Mouse (Mus musculus): ENCODE measurements around the gene Emp3. TPM values are rescaled to one million over a fixed set of nuclear protein-coding genes. Genes with fewer than 3 reads are reported as not detected.

The Emp3 gene
- 777 TPM for polyA plus RNA-seq (2017; shearing (Covaris generic))

GRCm38 (mm10) chr7:45921242-45921621, at the start of gene Emp3:
Gene Emp3, minus strand, starts transcription at chr7:45921404.

DNA sequence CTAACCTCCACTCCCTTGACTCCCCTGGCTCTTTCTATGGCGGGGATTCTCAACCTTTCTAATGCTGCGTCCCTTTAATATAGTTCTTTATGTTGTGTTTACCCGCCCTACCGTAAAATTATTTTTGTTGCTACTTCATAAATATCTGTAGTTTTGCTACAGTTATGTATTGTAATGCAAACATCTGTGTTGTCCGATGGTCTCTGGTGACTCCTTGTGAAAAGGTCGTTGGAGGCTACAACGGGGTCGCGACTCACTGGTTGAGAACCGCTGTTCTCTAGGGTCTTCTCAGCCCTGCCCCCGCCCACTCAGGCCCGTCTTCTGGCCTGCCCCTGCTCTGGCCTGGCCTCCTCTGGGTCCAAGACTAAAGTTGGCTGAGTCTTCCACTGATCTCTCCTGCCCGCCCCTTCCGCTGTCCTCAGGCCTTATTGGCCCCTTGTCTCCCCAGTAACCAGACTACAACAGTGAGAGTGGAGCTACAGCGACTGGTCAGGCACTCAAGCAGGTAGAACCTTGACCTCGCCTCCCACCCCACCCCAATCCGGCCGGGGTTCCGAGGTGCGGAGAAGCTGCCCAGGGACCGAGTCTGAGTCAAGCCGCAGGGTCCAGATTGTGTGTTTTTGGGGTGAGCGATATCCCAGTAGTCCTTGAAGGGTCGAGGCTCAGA, 2.7 kb upstream of the Emp3 start, which contains the start of gene Ccdc114:
TSS of gene Ccdc114 (plus strand) at position 311 of the 667 bp plus-strand sequence.

DNA sequence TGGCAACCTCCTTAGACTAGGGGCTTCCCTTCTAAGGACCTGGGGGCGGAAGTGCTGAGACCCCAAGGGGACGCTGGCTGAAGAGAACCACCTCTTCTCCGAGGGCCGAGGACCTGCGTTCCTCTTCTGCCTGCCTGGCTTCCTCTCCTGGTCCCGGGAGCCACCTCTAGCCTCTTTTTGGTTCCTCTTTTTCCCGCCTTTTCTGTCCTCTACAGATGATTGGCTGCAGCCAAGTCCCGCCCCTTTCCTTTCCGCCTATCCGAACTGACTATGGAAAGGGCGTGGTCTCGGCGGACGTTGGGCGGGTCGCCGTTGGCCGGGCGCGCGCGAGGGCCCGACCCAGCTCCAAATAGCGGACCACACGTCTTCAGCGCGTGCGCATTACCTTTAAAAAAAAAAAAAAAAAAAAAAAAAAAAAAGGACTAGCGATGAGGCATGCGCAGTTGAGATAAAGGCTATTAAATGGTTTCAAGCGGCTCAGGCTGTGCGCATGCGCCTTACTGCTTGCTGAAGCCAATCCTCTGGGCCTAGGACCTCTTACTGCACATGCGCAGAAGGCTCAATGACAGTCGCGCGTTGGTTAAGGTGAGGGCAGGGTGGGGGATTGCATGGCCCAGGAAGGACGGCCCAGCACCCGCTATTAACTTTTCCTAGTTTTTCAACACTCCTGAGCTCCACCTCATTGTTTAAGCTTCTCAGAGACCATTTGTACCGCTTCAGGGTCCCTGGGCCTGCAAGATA, 24.5 kb downstream of the Emp3 start, which contains the start of the genes Syngr4 and Tmem143:
TSS of gene Syngr4 (minus strand) at position 198 of the 741 bp plus-strand sequence.
TSS of gene Tmem143 (plus strand) at position 425 of the 741 bp plus-strand sequence.

DNA sequence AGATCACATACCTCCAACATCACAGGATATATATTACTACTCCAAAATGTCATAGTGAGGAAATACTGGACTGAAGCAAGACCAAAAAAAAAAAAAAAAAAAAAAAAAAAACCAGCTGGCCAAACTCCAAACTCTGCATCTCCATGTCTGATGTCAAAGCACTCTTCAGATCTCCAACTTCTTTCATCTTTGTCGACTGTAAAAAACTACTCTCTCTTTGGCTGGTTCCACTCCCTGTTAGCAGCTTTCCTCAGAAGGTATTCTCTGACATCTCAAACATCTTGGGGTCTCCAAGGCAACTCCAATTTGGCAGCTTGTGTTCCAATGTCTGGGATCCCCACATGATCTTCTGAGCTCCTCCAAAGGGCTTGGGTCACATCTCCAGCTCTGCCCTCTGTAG, 42.9 kb downstream of the Emp3 start, which contains the start of gene Grin2d:
TSS of gene Grin2d (minus strand) at position 101 of the 400 bp plus-strand sequence.

GRCm38 (mm10) chr7:45872624-45873023, 48.6 kb downstream of the Emp3 start, which contains the start of gene Kdelr1:
Gene Kdelr1, plus strand, starts transcription at chr7:45872772.

Other genes with a start within 250 kb of the Emp3 start
- not detected for gene Ntn5, start 237.4 kb downstream of the Emp3 start, polyA plus RNA-seq (2017; shearing (Covaris generic))
- 0.16 TPM for gene Sec1, start 227.0 kb downstream of the Emp3 start, polyA plus RNA-seq (2017; shearing (Covaris generic))
- 8.2 TPM for gene Car11, start 221.6 kb downstream of the Emp3 start, polyA plus RNA-seq (2017; shearing (Covaris generic))
- gene Dbp, start 216.3 kb downstream of the Emp3 start, polyA plus RNA-seq (2017; shearing (Covaris generic)) = 11.2 TPM
- 2,128 TPM for gene Rpl18, start 205.9 kb downstream of the Emp3 start, polyA plus RNA-seq (2017; shearing (Covaris generic))
- 40.0 TPM for gene Sphk2, start 203.4 kb downstream of the Emp3 start, polyA plus RNA-seq (2017; shearing (Covaris generic))
- 0.35 TPM for gene Fam83e, start 200.2 kb downstream of the Emp3 start, polyA plus RNA-seq (2017; shearing (Covaris generic))
- gene Spaca4, start 195.6 kb downstream of the Emp3 start, polyA plus RNA-seq (2017; shearing (Covaris generic)) = not detected
- 0.07 TPM for gene Lmtk3, start 137.7 kb downstream of the Emp3 start, polyA plus RNA-seq (2017; shearing (Covaris generic))
- gene Sult2b1, start 136.7 kb downstream of the Emp3 start, polyA plus RNA-seq (2017; shearing (Covaris generic)) = 3.8 TPM
- 25.0 TPM for gene Cyth2, start 106.8 kb downstream of the Emp3 start, polyA plus RNA-seq (2017; shearing (Covaris generic))
- gene Kcnj14, start 96.6 kb downstream of the Emp3 start, polyA plus RNA-seq (2017; shearing (Covaris generic)) = 0.11 TPM
- gene Grwd1, start 90.5 kb downstream of the Emp3 start, polyA plus RNA-seq (2017; shearing (Covaris generic)) = 43.8 TPM
- gene Kdelr1, start 48.6 kb downstream of the Emp3 start, polyA plus RNA-seq (2017; shearing (Covaris generic)) = 109 TPM
- gene Grin2d, start 43.0 kb downstream of the Emp3 start, polyA plus RNA-seq (2017; shearing (Covaris generic)) = 0.12 TPM
- gene Syngr4, start 24.7 kb downstream of the Emp3 start, polyA plus RNA-seq (2017; shearing (Covaris generic)) = 0.68 TPM
- 9.2 TPM for gene Tmem143, start 24.5 kb downstream of the Emp3 start, polyA plus RNA-seq (2017; shearing (Covaris generic))
- 2.3 TPM for gene Ccdc114, start 2.7 kb upstream of the Emp3 start, polyA plus RNA-seq (2017; shearing (Covaris generic))
- not detected for gene Abcc6, start 108.9 kb upstream of the Emp3 start, polyA plus RNA-seq (2017; shearing (Covaris generic))
- 23.2 TPM for gene Nomo1, start 112.3 kb upstream of the Emp3 start, polyA plus RNA-seq (2017; shearing (Covaris generic))
- gene Kcnj11, start 179.4 kb upstream of the Emp3 start, polyA plus RNA-seq (2017; shearing (Covaris generic)) = not detected